Mouse (Mus musculus): ENCODE data around the gene Kansl2.

Gene Kansl2

GRCm38 (mm10) chr15:98533881-98534627 is at the start of gene Kansl2:
Gene Kansl2 (minus strand): TSS chr15:98534264.
- peak; percentile 98 to 99 for DNase-seq (ENCODE audit: low spot score in 2 of 2)

GRCm38 (mm10) chr15:98582996-98583395 is 48.9 kb upstream of the Kansl2 start:
- DNase-seq (ENCODE audit: low spot score in 2 of 2), result no peak

GRCm38 (mm10) chr15:98582410-98582809 is 48.3 kb upstream of the Kansl2 start:
- DNase-seq (ENCODE audit: low spot score in 2 of 2), result peak in 1 of 2 experiments; percentile 17

GRCm38 (mm10) chr15:98579795-98580464 is 45.9 kb upstream of the Kansl2 start:
- peak; percentile 85 to 87 for DNase-seq (ENCODE audit: low spot score in 2 of 2)

- DNase-seq (ENCODE audit: low spot score in 2 of 2), result no peak
These were observed 45.2 kb upstream of the Kansl2 start for GRCm38 (mm10) chr15:98579310-98579709.

- no peak for DNase-seq (ENCODE audit: low spot score in 2 of 2)
These were observed 39.2 kb upstream of the Kansl2 start for GRCm38 (mm10) chr15:98573293-98573692.

GRCm38 (mm10) chr15:98570873-98571538 is 36.9 kb upstream of the Kansl2 start, which contains the start of the genes Ccnt1 and 4930415O20Rik:
Gene Ccnt1 (minus strand): TSS chr15:98570923.
Gene 4930415O20Rik (plus strand): TSS chr15:98571004.
- DNase-seq (ENCODE audit: low spot score in 2 of 2), result no peak

GRCm38 (mm10) chr15:98569795-98570365 is 35.8 kb upstream of the Kansl2 start:
- DNase-seq (ENCODE audit: low spot score in 2 of 2), result no peak

GRCm38 (mm10) chr15:98569216-98569615 is 35.2 kb upstream of the Kansl2 start:
- no peak for DNase-seq (ENCODE audit: low spot score in 2 of 2)

- no peak for DNase-seq (ENCODE audit: low spot score in 2 of 2)
These were observed 34.4 kb upstream of the Kansl2 start for GRCm38 (mm10) chr15:98568256-98569033.

GRCm38 (mm10) chr15:98567278-98568134 is 33.4 kb upstream of the Kansl2 start:
- DNase-seq (ENCODE audit: low spot score in 2 of 2), result peak; percentile 100

- DNase-seq (ENCODE audit: low spot score in 2 of 2), result no peak
These were observed 32.9 kb upstream of the Kansl2 start for GRCm38 (mm10) chr15:98566973-98567277.

- no peak for DNase-seq (ENCODE audit: low spot score in 2 of 2)
These were observed 23.1 kb upstream of the Kansl2 start for GRCm38 (mm10) chr15:98557186-98557585.

- DNase-seq (ENCODE audit: low spot score in 2 of 2), result no peak
These were observed 21.8 kb upstream of the Kansl2 start for GRCm38 (mm10) chr15:98555881-98556280.

- no peak for DNase-seq (ENCODE audit: low spot score in 2 of 2)
These were observed 18.7 kb upstream of the Kansl2 start for GRCm38 (mm10) chr15:98552758-98553157.

- no peak for DNase-seq (ENCODE audit: low spot score in 2 of 2)
These were observed 12.8 kb upstream of the Kansl2 start for GRCm38 (mm10) chr15:98546843-98547242.

- DNase-seq (ENCODE audit: low spot score in 2 of 2), result no peak
These were observed 11.1 kb upstream of the Kansl2 start for GRCm38 (mm10) chr15:98545151-98545550.

GRCm38 (mm10) chr15:98543341-98543740 is 9.3 kb upstream of the Kansl2 start:
- DNase-seq (ENCODE audit: low spot score in 2 of 2), result no peak

- no peak for DNase-seq (ENCODE audit: low spot score in 2 of 2)
These were observed 7.0 kb upstream of the Kansl2 start for GRCm38 (mm10) chr15:98541064-98541463.

GRCm38 (mm10) chr15:98537923-98538322 is 3.9 kb upstream of the Kansl2 start:
- DNase-seq (ENCODE audit: low spot score in 2 of 2), result no peak
